Mouse (Mus musculus) G1E (cell line): ENCODE data around the gene Sfxn2. TPM values are rescaled to one million over a fixed set of nuclear protein-coding genes. Genes with fewer than 3 reads are reported as not detected.

ENCODE experiments used
- ATAC-seq: 2 replicates; pipeline ENCODE4 v1.8.0; 2016; ENCODE audit warnings: mild to moderate bottlenecking; ENCODE audit not compliant: insufficient number of reproducible peaks, poor library complexity, low FRiP score, severe bottlenecking; ENCODE audit errors: extremely low read depth
- DNase-seq: peaks from one replicate; pipeline ENCODE4 v3.0.0; 2012; ENCODE audit warnings: low spot score
- H3K27me3 ChIP-seq: 2 replicates; pipeline ENCODE4 v1.6.1; 2012; ENCODE audit warnings: mild to moderate bottlenecking, low read length, inconsistent platforms; ENCODE audit not compliant: insufficient read depth
- H3K36me3 ChIP-seq: replicated peaks from 2 replicates; pipeline ENCODE3; 2012; ENCODE audit warnings: mild to moderate bottlenecking, inconsistent platforms
- H3K4me1 ChIP-seq: 2 replicates; pipeline ENCODE4 v1.6.1; 2012; ENCODE audit warnings: low read depth, low read length, inconsistent platforms, mixed read lengths; ENCODE audit not compliant: insufficient read depth
- H3K4me3 ChIP-seq: 2 replicates; pipeline ENCODE4 v1.5.1; 2012; ENCODE audit warnings: low read depth, mild to moderate bottlenecking, inconsistent platforms, low read length, moderate library complexity, mixed read lengths
- H3K9me3 ChIP-seq: replicated peaks from 2 replicates; pipeline ENCODE4 v1.6.1; 2012; ENCODE audit warnings: inconsistent platforms
- CTCF ChIP-seq: IDR thresholded peaks from 2 replicates; pipeline ENCODE4 v1.5.1; 2012; ENCODE audit warnings: low read depth, low read length, inconsistent platforms, mixed read lengths
- GATA1 ChIP-seq: IDR thresholded peaks from 2 replicates; pipeline ENCODE4 v1.6.1; 2012; ENCODE audit warnings: borderline replicate concordance, low read length, inconsistent platforms, mixed read lengths
- GATA2 ChIP-seq: IDR thresholded peaks from 2 replicates; pipeline ENCODE4 v1.6.1; 2012; ENCODE audit warnings: low read depth, low read length, inconsistent platforms, borderline replicate concordance
- POLR2AphosphoS5 ChIP-seq: IDR thresholded peaks from 2 replicates; pipeline ENCODE4 v1.6.1; 2012; ENCODE audit warnings: low read depth, low read length, inconsistent platforms; ENCODE audit not compliant: insufficient replicate concordance
- TAL1 ChIP-seq: conservative IDR thresholded peaks from 2 replicates; pipeline ENCODE4 v1.6.1; 2012; ENCODE audit warnings: low read depth, low read length, inconsistent platforms, mixed read lengths
- polyA plus RNA-seq: library from polyadenylated mRNA; stranded (reverse); fragments of >175 nt; gene quantifications from 2 replicates; pipeline ENCODE4 v1.2.3, GENCODE M21; 2012
- total RNA-seq, 2 experiments: library from RNA; stranded (forward) in 1 of 2; stranded (reverse) in 1 of 2; fragments of 200-1000 nt in 1 of 2; fragments of >200 nt in 1 of 2; fragmentation: Nextera tagmentation in 1 of 2; gene quantifications; 2 replicates each; pipeline ENCODE4 v1.2.3; 2014 to 2017

Gene Sfxn2
- total and polyA plus RNA-seq, 3 experiments, result 1.6 to 5.9 (median 2.3) TPM

DNA sequence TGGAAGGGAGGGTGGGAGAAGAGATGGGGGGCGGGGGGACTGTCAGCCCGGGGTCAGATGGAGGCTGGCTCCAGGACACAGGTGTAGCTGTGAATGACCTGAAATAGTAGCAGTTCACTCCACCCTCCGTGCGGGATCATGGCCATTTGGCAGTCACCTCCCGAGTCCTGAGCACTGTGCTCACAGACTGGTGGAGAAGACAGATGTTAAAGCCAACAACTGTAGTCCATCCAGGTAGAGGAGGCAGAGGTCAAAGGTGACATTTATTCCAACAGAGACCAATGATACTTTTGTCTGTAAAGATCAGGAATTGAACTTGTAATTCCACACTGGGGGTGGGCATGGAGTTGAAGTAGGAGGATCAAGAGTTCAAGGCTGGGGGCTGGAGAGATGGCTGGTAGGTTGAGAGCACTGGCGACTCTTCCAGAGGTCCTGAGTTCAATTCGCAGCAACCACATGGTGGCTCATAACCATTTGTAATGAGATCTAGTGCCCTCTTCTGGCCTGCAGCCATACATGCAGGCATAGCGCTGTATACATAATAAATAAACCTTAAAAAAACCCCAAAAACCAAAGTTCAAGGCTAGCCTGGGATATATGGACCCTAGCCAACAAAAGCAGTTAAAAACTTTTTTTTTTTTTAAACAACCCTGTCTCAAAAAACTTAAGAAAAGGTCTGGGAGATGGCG, 19.7 kb downstream of the Sfxn2 start:
- no peak overlapping the region for H3K4me3 ChIP-seq
- peaks cover 38% of the 10 kb centered on the region for H3K36me3 ChIP-seq
- DNase-seq, result no peak

DNA sequence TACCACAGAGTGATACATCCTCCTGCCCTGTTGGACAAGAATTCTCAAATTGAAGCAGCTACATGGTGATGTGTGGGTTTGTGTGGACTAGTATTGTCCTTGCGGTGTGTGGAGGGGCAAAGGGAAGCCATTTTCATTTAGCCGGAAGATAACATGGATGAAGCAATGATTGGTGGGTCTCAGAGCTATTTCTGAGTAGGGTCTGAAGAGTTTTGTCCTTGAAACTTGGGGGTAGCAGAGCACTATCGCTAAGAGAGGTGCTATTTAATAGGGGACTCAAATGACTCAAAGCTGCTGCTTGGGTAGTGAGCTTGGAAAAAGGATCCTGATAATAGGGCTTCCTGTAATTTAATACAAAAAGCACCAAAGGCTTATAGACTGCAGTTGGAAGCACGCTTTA, 25.0 kb downstream of the Sfxn2 start:
- TF ChIP-seq GATA1 (no peak), TAL1 (no peak), CTCF (no peak), GATA2 (no peak), POLR2AphosphoS5 (no peak)
- no peak for DNase-seq
- Histone ChIP-seq H3K27me3 (no peaks in the 10 kb centered on the region), H3K4me1 (peaks cover 35% of the 10 kb centered on the region), H3K36me3 (peaks cover 27% of the 10 kb centered on the region), H3K9me3 (no peaks in the 10 kb centered on the region), H3K4me3 (no peak overlapping the region; the same call in 1 of the 2 replicates)
- no peak for ATAC-seq

More for the DNA sequence above, 19.7 kb downstream of the Sfxn2 start:
- TF ChIP-seq GATA1 (no peak), POLR2AphosphoS5 (no peak), GATA2 (no peak), TAL1 (no peak), CTCF (no peak)
- no peaks in the 10 kb centered on the region for H3K9me3 ChIP-seq
- no peak for ATAC-seq
- H3K4me1 ChIP-seq, result peaks cover 5% of the 10 kb centered on the region; the same call in 1 of the 2 replicates
- no peaks in the 10 kb centered on the region for H3K27me3 ChIP-seq

DNA sequence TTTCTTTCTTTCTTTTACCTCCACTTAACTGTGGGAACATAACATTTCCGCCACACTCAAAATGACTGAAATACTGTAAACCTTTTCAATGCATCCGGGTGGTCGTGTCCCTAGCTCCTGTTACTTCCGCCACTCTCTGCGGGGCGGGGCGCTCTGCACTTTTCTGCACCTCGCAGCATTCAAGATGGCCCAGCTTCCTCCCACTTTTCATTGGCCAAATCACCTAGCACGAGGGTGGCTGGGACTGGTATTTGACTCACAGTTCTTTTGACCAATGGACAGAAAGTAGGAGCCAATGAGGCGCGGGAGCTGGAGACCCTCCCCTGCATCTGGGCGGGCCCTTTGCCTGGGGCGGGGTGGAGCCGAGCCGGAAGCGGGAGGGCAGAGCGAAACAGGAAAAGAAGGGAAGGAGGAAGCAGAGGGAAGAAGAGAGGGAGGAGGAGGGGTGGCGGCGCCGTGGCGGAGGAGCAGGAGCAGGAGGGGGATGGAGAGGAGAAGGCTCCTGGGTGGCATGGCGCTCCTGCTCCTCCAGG, 25.6 kb downstream of the Sfxn2 start, which contains the start of gene Wbp1l:
Wbp1l (plus strand) TSS at position 365 of the 533 bp plus-strand sequence.
- DNase-seq, result peak; percentile 100
- peaks cover 32% of the 10 kb centered on the region for H3K36me3 ChIP-seq
- H3K4me1 ChIP-seq, result peaks cover 37% of the 10 kb centered on the region

DNA sequence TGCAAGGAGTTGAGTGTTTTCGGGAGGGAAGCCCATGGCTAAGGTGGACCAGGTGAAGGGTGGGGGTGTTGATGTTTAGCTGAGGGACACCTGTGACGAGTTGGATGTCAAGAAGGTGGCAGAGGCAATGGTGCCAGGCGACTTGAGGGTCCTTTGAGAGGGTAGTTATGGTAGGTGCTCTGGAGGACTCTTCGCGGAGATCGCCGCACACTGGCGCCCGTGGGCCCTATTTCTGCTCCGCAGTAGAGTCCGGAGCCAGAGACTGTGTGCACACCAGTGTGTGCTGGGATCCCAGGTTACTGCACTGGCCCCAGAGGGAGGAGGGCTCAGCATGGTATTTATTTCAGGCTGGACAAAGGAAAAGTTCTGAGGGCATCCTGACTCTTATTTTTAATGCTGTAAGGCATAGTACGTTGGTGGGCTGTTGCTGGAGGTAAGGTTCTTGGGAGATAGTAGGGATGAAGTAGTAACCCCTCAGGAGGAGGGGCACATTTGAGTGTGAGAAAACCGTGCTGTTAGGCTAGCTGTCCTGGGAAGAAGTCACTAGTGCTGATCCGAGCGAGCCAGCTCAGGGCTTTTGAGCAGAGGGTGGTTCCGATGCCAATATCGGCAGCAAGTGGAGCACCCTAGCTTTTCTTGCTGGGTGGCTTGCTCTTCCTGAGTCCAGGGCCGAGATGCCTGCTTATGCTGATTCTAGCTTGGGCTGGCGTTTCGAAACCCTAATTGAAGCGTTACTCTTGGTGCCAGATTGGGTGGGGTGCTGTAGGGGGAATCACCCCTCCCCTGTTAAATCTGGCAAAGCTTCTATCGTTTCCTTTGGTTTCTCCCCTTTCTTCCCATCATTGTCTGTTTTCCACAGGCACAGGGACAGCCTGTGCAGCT, 26.5 kb downstream of the Sfxn2 start:
- ATAC-seq, result no peak
- DNase-seq, result peak; percentile 30
- TF ChIP-seq GATA2 (no peak), TAL1 (no peak), POLR2AphosphoS5 (no peak), GATA1 (no peak), CTCF (no peak)

More for the DNA sequence above, 25.6 kb downstream of the Sfxn2 start, which contains the start of gene Wbp1l:
- Histone ChIP-seq H3K9me3 (no peaks in the 10 kb centered on the region), H3K4me3 (peak within 1 kb of the TSS; percentile 99), H3K27me3 (no peaks in the 10 kb centered on the region)
- no peak for TF ChIP-seq CTCF
- no peak for TF ChIP-seq GATA1
- TF ChIP-seq GATA2, result no peak
- TF ChIP-seq POLR2AphosphoS5, result no peak
- no peak for TF ChIP-seq TAL1
- peak; percentile 97 for ATAC-seq

DNA sequence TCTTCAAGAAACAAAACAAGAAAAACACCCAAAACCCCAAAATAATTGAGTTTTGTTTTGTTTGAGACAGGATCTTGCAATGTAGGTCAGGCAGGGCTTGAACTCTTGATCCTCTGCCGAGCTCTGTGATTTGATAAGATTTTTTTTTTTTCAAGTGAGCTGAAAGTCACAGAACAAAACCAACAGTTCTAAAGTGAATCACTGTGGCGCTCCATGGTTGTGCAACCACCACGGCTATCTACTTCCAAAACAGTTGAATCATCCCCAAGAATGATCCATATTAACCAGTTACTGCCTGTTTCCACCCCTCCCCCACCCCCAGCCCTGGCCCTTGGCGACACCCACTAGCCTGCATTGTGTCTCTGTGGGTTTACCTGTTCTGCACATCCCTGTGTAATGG, 27.2 kb downstream of the Sfxn2 start:
- ATAC-seq, result no peak

More for the DNA sequence above, 26.5 kb downstream of the Sfxn2 start:
- H3K4me3 ChIP-seq, result peak overlapping the region; percentile 99
- H3K36me3 ChIP-seq, result peaks cover 39% of the 10 kb centered on the region
- no peaks in the 10 kb centered on the region for H3K9me3 ChIP-seq
- H3K27me3 ChIP-seq, result no peaks in the 10 kb centered on the region
- peaks cover 37% of the 10 kb centered on the region for H3K4me1 ChIP-seq

More for the DNA sequence above, 27.2 kb downstream of the Sfxn2 start:
- Histone ChIP-seq H3K36me3 (peaks cover 43% of the 10 kb centered on the region), H3K4me1 (peaks cover 37% of the 10 kb centered on the region), H3K9me3 (no peaks in the 10 kb centered on the region), H3K27me3 (no peaks in the 10 kb centered on the region), H3K4me3 (no peak overlapping the region)
- TF ChIP-seq POLR2AphosphoS5 (no peak), CTCF (no peak), GATA1 (no peak), GATA2 (no peak), TAL1 (no peak)
- no peak for DNase-seq
